Mouse (Mus musculus) CH12.LX (cell line): ENCODE data around the gene Syndig1. TPM values are rescaled to one million over a fixed set of nuclear protein-coding genes. Genes with fewer than 3 reads are reported as not detected.

ENCODE experiments used
- DNase-seq: peaks from one replicate; pipeline ENCODE4 v3.0.0-alpha.2; 2013; ENCODE audit errors: extremely low read depth
- H3K27ac ChIP-seq: 2 replicates; pipeline ENCODE4 v1.5.1; 2012; ENCODE audit warnings: low read depth, mild to moderate bottlenecking, control low read depth, moderate library complexity; ENCODE audit not compliant: insufficient read depth
- H3K27me3 ChIP-seq: replicated peaks from 2 replicates; pipeline ENCODE3; 2012; ENCODE audit warnings: inconsistent platforms
- H3K36me3 ChIP-seq, 2 experiments: replicated peaks in 1 of 2; 2 replicates each; pipeline versions ENCODE3 to v1.6.1; 2012; ENCODE audit warnings: inconsistent platforms in 1 of 2, low read length in 1 of 2, mild to moderate bottlenecking in 1 of 2, mixed read lengths in 1 of 2, moderate library complexity in 1 of 2; ENCODE audit not compliant: control insufficient read depth in 1 of 2, insufficient read depth in 1 of 2
- H3K4me1 ChIP-seq, 2 experiments: 2 replicates each; pipeline ENCODE4 v1.6.1; 2012; ENCODE audit warnings: inconsistent platforms in 1 of 2, moderate library complexity in 1 of 2; ENCODE audit not compliant: insufficient read depth in 2 of 2, control insufficient read depth in 1 of 2
- H3K4me2 ChIP-seq: 2 replicates; pipeline ENCODE4 v1.6.1; 2012; ENCODE audit warnings: low read depth, mild to moderate bottlenecking, control low read depth; ENCODE audit not compliant: poor library complexity, insufficient read depth, severe bottlenecking
- H3K4me3 ChIP-seq, 3 experiments: fragments of 150-350 bp in 1 of 3; sonication (generic) in 1 of 3; replicated peaks in 1 of 3; 2 replicates each; pipeline versions ENCODE3 to v1.5.1; 2011 to 2012; ENCODE audit warnings: low read depth in 2 of 3, low read length in 2 of 3, mild to moderate bottlenecking in 2 of 3, moderate library complexity in 2 of 3, control low read depth in 1 of 3, improper control_type of control experiment in 1 of 3, inconsistent platforms in 1 of 3, mixed read lengths in 1 of 3; ENCODE audit not compliant: poor library complexity in 1 of 3
- H3K79me2 ChIP-seq: replicated peaks from 2 replicates; pipeline ENCODE4 v1.6.1; 2012; ENCODE audit warnings: mild to moderate bottlenecking, moderate library complexity; ENCODE audit not compliant: control insufficient read depth, poor library complexity, insufficient read depth, severe bottlenecking; ENCODE audit errors: extremely low read depth
- H3K9ac ChIP-seq: 2 replicates; pipeline ENCODE4 v1.6.1; 2012; ENCODE audit warnings: low read depth, mild to moderate bottlenecking, control low read depth, moderate library complexity; ENCODE audit not compliant: insufficient read depth
- H3K9me3 ChIP-seq: replicated peaks from 2 replicates; pipeline ENCODE3; 2012; ENCODE audit warnings: low read length, inconsistent platforms, mixed read lengths
- BHLHE40 ChIP-seq: IDR thresholded peaks from 2 replicates; pipeline ENCODE4 v1.6.1; 2011; ENCODE audit warnings: mild to moderate bottlenecking, low read depth, low read length, improper control_type of control experiment
- CHD2 ChIP-seq: IDR thresholded peaks from 2 replicates; pipeline ENCODE4 v1.6.1; 2011; ENCODE audit warnings: low read length, improper control_type of control experiment
- ELF1 ChIP-seq: IDR thresholded peaks from 2 replicates; pipeline ENCODE4 v1.6.1; 2014; ENCODE audit warnings: low read depth, mild to moderate bottlenecking, inconsistent platforms, low read length, improper control_type of control experiment
- HCFC1 ChIP-seq: IDR thresholded peaks from 2 replicates; pipeline ENCODE4 v1.6.1; 2012; ENCODE audit warnings: low read depth, mild to moderate bottlenecking, inconsistent platforms, low read length, improper control_type of control experiment
- IRF4 ChIP-seq: IDR thresholded peaks from 2 replicates; pipeline ENCODE4 v1.6.1; 2014; ENCODE audit warnings: low read depth, mild to moderate bottlenecking, inconsistent platforms, low read length, improper control_type of control experiment
- JUND ChIP-seq: conservative IDR thresholded peaks from 2 replicates; pipeline ENCODE4 v1.6.1; 2011; ENCODE audit warnings: low read depth, low read length, improper control_type of control experiment
- MAFK ChIP-seq: IDR thresholded peaks from 2 replicates; pipeline ENCODE4 v1.6.1; 2011; ENCODE audit warnings: low read length, improper control_type of control experiment; ENCODE audit not compliant: insufficient replicate concordance
- MAX ChIP-seq: IDR thresholded peaks from 2 replicates; pipeline ENCODE4 v1.6.1; 2011; ENCODE audit warnings: low read length, improper control_type of control experiment
- MAZ ChIP-seq: IDR thresholded peaks from 2 replicates; pipeline ENCODE4 v1.6.1; 2012; ENCODE audit warnings: low read depth, mild to moderate bottlenecking, inconsistent platforms, low read length, improper control_type of control experiment, moderate library complexity
- MEF2A ChIP-seq: IDR thresholded peaks from 2 replicates; pipeline ENCODE4 v1.6.1; 2014; ENCODE audit warnings: low read depth, mild to moderate bottlenecking, inconsistent platforms, low read length, improper control_type of control experiment, borderline replicate concordance
- PAX5 ChIP-seq: IDR thresholded peaks from 2 replicates; pipeline ENCODE4 v1.6.1; 2012; ENCODE audit warnings: low read length, inconsistent platforms, mixed read lengths
- POLR2AphosphoS2 ChIP-seq: IDR thresholded peaks from 2 replicates; pipeline ENCODE4 v1.6.1; 2011; ENCODE audit warnings: low read depth, low read length, improper control_type of control experiment
- RAD21 ChIP-seq: IDR thresholded peaks from 2 replicates; pipeline ENCODE4 v1.6.1; 2011; ENCODE audit warnings: low read depth, mild to moderate bottlenecking, low read length, improper control_type of control experiment, moderate library complexity
- RCOR1 ChIP-seq: conservative IDR thresholded peaks from 2 replicates; pipeline ENCODE4 v1.6.1; 2012; ENCODE audit warnings: low read depth, mild to moderate bottlenecking, inconsistent platforms, low read length, improper control_type of control experiment
- SIN3A ChIP-seq: IDR thresholded peaks from 2 replicates; pipeline ENCODE4 v1.6.1; 2012; ENCODE audit warnings: low read length, improper control_type of control experiment, inconsistent platforms
- TBP ChIP-seq: conservative IDR thresholded peaks from 2 replicates; pipeline ENCODE4 v1.6.1; 2011; ENCODE audit warnings: low read depth, low read length, improper control_type of control experiment
- TCF12 ChIP-seq: IDR thresholded peaks from 2 replicates; pipeline ENCODE4 v1.6.1; 2014; ENCODE audit warnings: low read depth, mild to moderate bottlenecking, inconsistent platforms, low read length, improper control_type of control experiment
- USF1 ChIP-seq: IDR thresholded peaks from 2 replicates; pipeline ENCODE4 v1.6.1; 2014; ENCODE audit warnings: low read depth, mild to moderate bottlenecking, inconsistent platforms, low read length, improper control_type of control experiment
- ZKSCAN1 ChIP-seq: IDR thresholded peaks from 2 replicates; pipeline ENCODE4 v1.6.1; 2012; ENCODE audit warnings: low read depth, inconsistent platforms, low read length, improper control_type of control experiment, borderline replicate concordance
- ZNF384 ChIP-seq: IDR thresholded peaks from 2 replicates; pipeline ENCODE4 v1.6.1; 2012; ENCODE audit warnings: low read depth, low read length, improper control_type of control experiment, inconsistent platforms
- dilution Hi-C: fragments of 300-500 bp; cut with MboI; formaldehyde crosslinking; loops from 2 replicates; pipeline ENCODE4 v1.14.3; 2020; ENCODE audit warnings: low sequenced_read_pairs; ENCODE audit not compliant: extremely low pct_unique_long_range_greater_than_20kb, extremely low pct_ligation_motif_present
- in situ Hi-C: fragments of 300-500 bp; cut with MboI; formaldehyde crosslinking; loops from 3 replicates; pipeline ENCODE4 v1.14.3; 2019; ENCODE audit warnings: low sequenced_read_pairs, low pct_ligation_motif_present, low pct_unique_long_range_greater_than_20kb, mixed read lengths
- polyA plus RNA-seq: library from polyadenylated mRNA; unstranded; fragments of >175 nt; gene quantifications from 2 replicates; pipeline ENCODE4 v1.2.1, GENCODE M21; 2012; ENCODE audit warnings: low read depth; ENCODE audit not compliant: insufficient read length
- total RNA-seq, 2 experiments: library from RNA; depleted of rRNA; stranded (reverse); fragments of 300-350 nt in 1 of 2; fragments of >200 nt in 1 of 2; gene quantifications; 2 replicates each; pipeline ENCODE4 v1.2.3; 2012 to 2014

Syndig1 gene
- total and polyA plus RNA-seq, 3 experiments = not detected

GRCm38 (mm10) chr2:149950641-149951040, 121.6 kb downstream of the Syndig1 start:
- H3K36me3 ChIP-seq = no peaks in the 10 kb centered on the region
- H3K4me3 ChIP-seq = no peak overlapping the region
- no peak for DNase-seq
- no peak overlapping the region for H3K9ac ChIP-seq
- H3K4me2 ChIP-seq = no peak overlapping the region
- H3K4me1 ChIP-seq = peaks cover 0 to 21% of the 10 kb centered on the region in 2 experiments; a peak in 2 of 4 replicates
- no peaks in the 10 kb centered on the region for H3K79me2 ChIP-seq
- in situ Hi-C loops (no loop called here), dilution Hi-C loops (no loop called here)
- H3K27me3 ChIP-seq = no peaks in the 10 kb centered on the region
- no peak overlapping the region for H3K27ac ChIP-seq
- TF ChIP-seq POLR2AphosphoS2 = no peak
- no peak for TF ChIP-seq IRF4
- TF ChIP-seq USF1 = no peak
- H3K9me3 ChIP-seq = no peaks in the 10 kb centered on the region

DNA sequence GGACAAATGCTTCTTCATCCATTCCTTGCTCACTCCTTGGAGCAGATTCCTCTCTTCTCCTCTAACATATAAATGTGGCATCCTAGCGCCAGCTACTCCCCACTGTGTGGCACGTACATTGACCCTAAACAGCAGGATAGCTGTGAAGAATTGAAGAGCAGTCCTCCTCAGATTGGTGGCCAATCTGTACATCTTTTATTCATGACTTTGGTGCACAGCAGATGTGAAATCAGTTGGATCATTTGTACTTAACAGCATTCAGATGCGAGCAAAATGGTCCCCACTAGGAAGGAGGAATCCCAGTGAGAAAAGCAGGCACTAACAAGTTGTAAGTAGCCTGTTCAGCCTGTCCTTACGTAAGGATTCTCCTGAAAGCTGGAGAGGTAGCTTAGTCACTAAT, 142.0 kb downstream of the Syndig1 start:
- no peak overlapping the region for H3K9ac ChIP-seq
- TF ChIP-seq JUND = no peak
- in situ Hi-C loops = no loop called here
- H3K4me2 ChIP-seq = no peak overlapping the region
- dilution Hi-C loops = no loop called here
- no peak overlapping the region for H3K27ac ChIP-seq
- no peak overlapping the region for H3K4me3 ChIP-seq
- no peaks in the 10 kb centered on the region for H3K4me1 ChIP-seq
- no peaks in the 10 kb centered on the region for H3K36me3 ChIP-seq
- no peaks in the 10 kb centered on the region for H3K27me3 ChIP-seq
- DNase-seq = no peak
- H3K9me3 ChIP-seq = no peaks in the 10 kb centered on the region
- no peaks in the 10 kb centered on the region for H3K79me2 ChIP-seq

GRCm38 (mm10) chr2:149973583-149973982, 144.6 kb downstream of the Syndig1 start:
- H3K4me3 ChIP-seq = no peak overlapping the region
- in situ Hi-C loops = no loop called here

More at GRCm38 (mm10) chr2:149973583-149973982, 144.6 kb downstream of the Syndig1 start:
- Histone ChIP-seq H3K4me1 (no peaks in the 10 kb centered on the region), H3K36me3 (no peaks in the 10 kb centered on the region), H3K27ac (no peak overlapping the region), H3K79me2 (no peaks in the 10 kb centered on the region), H3K27me3 (no peaks in the 10 kb centered on the region), H3K9ac (no peak overlapping the region), H3K4me2 (no peak overlapping the region), H3K9me3 (no peaks in the 10 kb centered on the region)
- DNase-seq = no peak
- TF ChIP-seq RAD21 (no peak), MAX (no peak), SIN3A (no peak), CHD2 (no peak), ZNF384 (no peak), RCOR1 (no peak), MAFK (no peak), BHLHE40 (no peak), ZKSCAN1 (no peak), MAZ (no peak), TBP (no peak), ELF1 (no peak), TCF12 (no peak), IRF4 (no peak), HCFC1 (no peak), MEF2A (no peak), USF1 (no peak), PAX5 (no peak)
- dilution Hi-C loops = no loop called here
